Mouse (Mus musculus) liver, embryonic 16.5 days (tissue): Measurements from ENCODE around the gene Ccdc141. TPM values are rescaled to one million over a fixed set of nuclear protein-coding genes. Genes with fewer than 3 reads are reported as not detected.
"Not testable (repeated sequence)": the region's sequence is repeated elsewhere in the genome, so short reads cannot be mapped to it uniquely, and the experiment has no call there.

ENCODE experiments used
- ATAC-seq: fragments of 200-750 bp; cut with Nextera tagmentation; 2 replicates; pipeline ENCODE4 v1.8.0; 2017; ENCODE audit warnings: low read depth, mild to moderate bottlenecking, moderate number of reproducible peaks, moderate library complexity
- H3K27ac ChIP-seq: fragments of 300-500 bp; sonication (generic); 2 replicates; pipeline ENCODE4 v1.5.1; 2014; ENCODE audit warnings: mild to moderate bottlenecking, low read length
- H3K27me3 ChIP-seq: fragments of 300-500 bp; sonication (generic); 2 replicates; pipeline ENCODE4 v1.6.1; 2014; ENCODE audit warnings: low read depth, low read length, mixed read lengths; ENCODE audit not compliant: control insufficient read depth, insufficient read depth
- H3K36me3 ChIP-seq: fragments of 300-500 bp; sonication (generic); 2 replicates; pipeline ENCODE4 v1.6.1; 2014; ENCODE audit warnings: mild to moderate bottlenecking; ENCODE audit not compliant: control insufficient read depth, insufficient read depth
- H3K4me1 ChIP-seq: fragments of 300-500 bp; sonication (generic); 2 replicates; pipeline ENCODE4 v1.6.1; 2014; ENCODE audit warnings: low read depth, low read length, mixed read lengths; ENCODE audit not compliant: control insufficient read depth
- H3K4me2 ChIP-seq: fragments of 300-500 bp; sonication (generic); 2 replicates; pipeline ENCODE4 v1.6.1; 2014; ENCODE audit warnings: low read depth, low read length, mixed read lengths
- H3K4me3 ChIP-seq: fragments of 300-500 bp; sonication (generic); 2 replicates; pipeline ENCODE4 v1.5.1; 2014; ENCODE audit warnings: low read depth, mild to moderate bottlenecking, low read length
- H3K9ac ChIP-seq: fragments of 300-500 bp; sonication (generic); 2 replicates; pipeline ENCODE4 v1.6.1; 2014; ENCODE audit warnings: low read depth, low read length
- H3K9me3 ChIP-seq: fragments of 300-500 bp; sonication (generic); replicated peaks from 2 replicates; pipeline ENCODE4 v1.6.1; 2016; ENCODE audit warnings: low read length; ENCODE audit not compliant: control insufficient read depth
- WGBS: fragments of 180-500 bp; shearing (Covaris S2); extraction: QIAGEN DNeasy Blood & Tissue Kit; methylation state at CpG from one replicate; pipeline ENCODE4 v1.1.7; 2014; ENCODE audit not compliant: insufficient replicate concordance; 5-methylcytosine and 5-hydroxymethylcytosine counted together
- polyA plus RNA-seq: library from polyadenylated mRNA; unstranded; fragments of >200 nt; fragmentation: Nextera tagmentation; extraction: Ambion mirVana; gene quantifications from 2 replicates; pipeline ENCODE4 v1.2.1, GENCODE M21; 2015

Ccdc141 gene
- polyA plus RNA-seq, 1 experiment from 2014 or later, result 1.9 TPM

GRCm38 (mm10) chr2:77042912-77043311 is 127.5 kb downstream of the Ccdc141 start:
- Histone ChIP-seq H3K27me3 (no peaks in the 10 kb centered on the region), H3K36me3 (no peaks in the 10 kb centered on the region), H3K4me2 (no peak overlapping the region), H3K27ac (no peak overlapping the region), H3K4me1 (no peaks in the 10 kb centered on the region), H3K9ac (no peak overlapping the region), H3K9me3 (no peaks in the 10 kb centered on the region), H3K4me3 (no peak overlapping the region)
- WGBS, result 58% methylated on average over 3 of the region's 3 CpGs
- ATAC-seq, result no peak

DNA sequence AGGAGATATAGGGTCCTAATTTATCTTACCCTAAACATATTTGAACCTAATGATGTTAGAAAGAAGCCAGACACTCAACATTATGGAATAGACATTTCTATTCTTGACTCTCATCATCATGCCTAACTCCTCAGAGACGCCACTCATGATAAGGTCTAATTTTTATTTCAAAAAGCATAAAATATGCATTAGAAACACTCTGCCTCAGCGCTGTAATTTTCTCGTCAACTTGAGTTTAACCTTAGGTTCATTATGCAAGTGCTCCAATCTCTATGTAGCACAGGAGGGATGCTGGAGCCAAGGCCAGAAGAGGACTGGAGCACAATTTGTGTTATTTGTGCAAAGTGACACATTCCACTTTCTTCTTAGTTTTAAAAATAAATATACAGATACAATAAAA is 130.8 kb downstream of the Ccdc141 start:
- Histone ChIP-seq H3K27me3 (no peaks in the 10 kb centered on the region), H3K9ac (no peak overlapping the region), H3K4me1 (no peaks in the 10 kb centered on the region), H3K36me3 (no peaks in the 10 kb centered on the region), H3K4me3 (no peak overlapping the region), H3K9me3 (no peaks in the 10 kb centered on the region), H3K4me2 (no peak overlapping the region), H3K27ac (no peak overlapping the region)
- WGBS, result 54% methylated on average over 3 of the region's 3 CpGs
- ATAC-seq, result no peak

DNA sequence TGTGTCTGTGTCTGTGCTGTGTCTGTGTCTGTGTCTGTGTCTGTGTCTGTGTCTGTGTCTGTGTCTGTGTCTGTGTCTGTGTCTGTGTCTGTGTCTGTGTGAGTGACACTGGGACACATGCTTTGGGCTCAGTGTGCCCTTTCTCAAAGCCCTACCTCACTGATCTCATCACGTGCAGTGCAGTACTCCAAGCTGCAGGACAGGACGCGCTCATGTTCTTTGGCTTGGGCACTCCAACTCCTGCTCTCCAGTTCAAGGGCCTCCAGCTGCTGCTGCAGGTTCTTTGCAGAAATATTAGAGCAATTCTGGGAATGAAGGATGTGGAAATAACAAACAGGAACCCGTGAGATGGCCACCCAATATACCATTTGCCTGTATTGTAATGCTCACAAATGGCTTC is 131.2 kb downstream of the Ccdc141 start:
- H3K4me2 ChIP-seq, result no peak overlapping the region
- ATAC-seq, result no peak
- no peaks in the 10 kb centered on the region for H3K36me3 ChIP-seq
- H3K27ac ChIP-seq, result no peak overlapping the region
- H3K9ac ChIP-seq, result no peak overlapping the region
- H3K4me3 ChIP-seq, result no peak overlapping the region
- 68% methylated on average over 4 of the region's 4 CpGs for WGBS
- H3K27me3 ChIP-seq, result no peaks in the 10 kb centered on the region
- no peaks in the 10 kb centered on the region for H3K9me3 ChIP-seq
- H3K4me1 ChIP-seq, result no peaks in the 10 kb centered on the region

GRCm38 (mm10) chr2:77037211-77037610 is 133.2 kb downstream of the Ccdc141 start:
- H3K4me2 ChIP-seq, result no peak overlapping the region
- no peak overlapping the region for H3K27ac ChIP-seq
- H3K36me3 ChIP-seq, result no peaks in the 10 kb centered on the region
- no peaks in the 10 kb centered on the region for H3K4me1 ChIP-seq
- H3K4me3 ChIP-seq, result no peak overlapping the region
- no peak for ATAC-seq
- no peaks in the 10 kb centered on the region for H3K27me3 ChIP-seq
- H3K9me3 ChIP-seq, result no peaks in the 10 kb centered on the region
- WGBS, result 68% methylated on average over 10 of the region's 10 CpGs
- H3K9ac ChIP-seq, result no peak overlapping the region

DNA sequence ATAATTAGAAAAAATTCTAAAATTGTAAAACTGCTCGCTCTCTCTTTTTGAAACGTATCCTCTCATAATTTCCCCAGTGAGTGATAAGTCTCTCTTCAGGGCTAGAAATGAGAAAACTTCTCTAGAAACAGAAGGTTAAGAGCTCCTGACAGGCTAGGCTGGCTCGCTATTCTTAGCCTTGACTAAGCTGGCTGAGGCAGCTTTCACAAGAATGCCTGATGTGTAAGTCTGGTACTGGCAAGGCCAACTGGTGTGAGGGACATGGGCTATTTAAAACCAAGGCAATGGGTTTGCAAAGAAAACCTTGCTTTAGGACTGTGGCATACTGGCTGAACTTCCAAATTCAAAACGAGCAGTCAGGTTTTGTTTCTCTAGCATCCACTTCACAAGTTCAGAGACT is 136.3 kb downstream of the Ccdc141 start:
- no peak overlapping the region for H3K9ac ChIP-seq
- no peak overlapping the region for H3K4me2 ChIP-seq
- H3K27me3 ChIP-seq, result no peaks in the 10 kb centered on the region
- H3K4me1 ChIP-seq, result no peaks in the 10 kb centered on the region
- no peak overlapping the region for H3K27ac ChIP-seq
- no peak for ATAC-seq
- WGBS, result 58% methylated on average over 4 of the region's 4 CpGs
- H3K36me3 ChIP-seq, result no peaks in the 10 kb centered on the region
- H3K9me3 ChIP-seq, result no peaks in the 10 kb centered on the region
- no peak overlapping the region for H3K4me3 ChIP-seq

DNA sequence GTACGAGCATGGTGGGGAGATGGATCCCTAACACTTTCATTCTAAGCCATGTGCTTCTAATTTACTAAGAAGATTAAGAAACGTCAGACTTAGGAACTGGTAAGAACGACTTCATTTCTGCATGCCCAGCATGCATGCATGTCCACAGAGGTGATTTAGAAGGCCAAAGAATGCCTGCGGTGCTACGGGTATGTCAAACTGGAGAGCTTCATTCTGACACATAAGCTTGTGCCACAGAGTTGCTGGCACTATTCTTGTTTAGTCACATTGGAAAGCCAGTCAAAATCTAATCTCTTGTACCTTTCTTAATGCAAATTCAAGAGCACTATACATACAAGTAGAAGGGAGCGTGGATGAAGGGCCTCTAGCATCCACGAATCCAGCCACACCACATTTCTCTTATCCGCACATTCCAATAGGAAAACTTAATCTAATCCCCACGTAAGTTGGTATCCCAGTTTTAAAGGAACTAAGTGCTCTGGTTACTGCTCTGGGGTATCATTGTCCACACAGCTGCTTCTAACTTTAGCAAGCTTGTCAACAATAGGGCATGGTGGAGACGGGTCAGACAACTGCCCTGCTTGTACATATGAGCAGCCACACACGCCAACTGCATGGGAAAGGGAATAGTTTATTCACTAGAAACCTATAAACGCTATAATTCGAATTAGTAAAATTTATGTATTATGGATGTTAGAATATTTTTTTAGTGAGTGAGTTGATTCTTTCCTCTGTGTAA is 136.9 kb downstream of the Ccdc141 start:
- H3K36me3 ChIP-seq, result no peaks in the 10 kb centered on the region

DNA sequence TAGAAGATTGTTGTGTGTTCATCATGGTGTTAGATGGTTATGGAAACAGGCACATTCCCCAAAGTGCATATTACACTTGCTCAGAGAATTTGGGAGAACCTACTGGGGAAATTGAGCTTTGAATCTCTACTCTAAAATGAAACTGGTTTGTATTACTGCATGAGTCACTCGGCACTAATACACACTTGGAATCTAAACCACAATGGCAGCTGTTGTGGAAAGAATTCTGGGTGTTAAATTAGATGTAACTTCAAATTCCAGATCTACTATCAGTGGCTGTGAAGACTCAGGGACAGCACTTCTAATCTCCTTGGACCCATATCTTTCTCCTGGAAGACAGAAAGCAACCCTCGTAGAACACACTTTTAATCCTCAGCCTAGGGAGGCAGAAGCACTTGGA is 149.8 kb downstream of the Ccdc141 start:
- Histone ChIP-seq H3K9ac (no peak overlapping the region), H3K4me2 (no peak overlapping the region), H3K4me1 (no peaks in the 10 kb centered on the region), H3K27ac (no peak overlapping the region), H3K9me3 (no peaks in the 10 kb centered on the region), H3K4me3 (no peak overlapping the region), H3K27me3 (no peaks in the 10 kb centered on the region), H3K36me3 (no peaks in the 10 kb centered on the region)
- WGBS, result 52% methylated on average over 2 of the region's 2 CpGs
- no peak for ATAC-seq

More for the DNA sequence above, 136.9 kb downstream of the Ccdc141 start:
- no peak overlapping the region for H3K4me3 ChIP-seq
- WGBS, result 64% methylated on average over 13 of the region's 13 CpGs
- H3K4me2 ChIP-seq, result no peak overlapping the region
- H3K9ac ChIP-seq, result no peak overlapping the region
- H3K9me3 ChIP-seq, result no peaks in the 10 kb centered on the region
- no peak overlapping the region for H3K27ac ChIP-seq
- no peaks in the 10 kb centered on the region for H3K4me1 ChIP-seq
- no peak for ATAC-seq
- no peaks in the 10 kb centered on the region for H3K27me3 ChIP-seq

DNA sequence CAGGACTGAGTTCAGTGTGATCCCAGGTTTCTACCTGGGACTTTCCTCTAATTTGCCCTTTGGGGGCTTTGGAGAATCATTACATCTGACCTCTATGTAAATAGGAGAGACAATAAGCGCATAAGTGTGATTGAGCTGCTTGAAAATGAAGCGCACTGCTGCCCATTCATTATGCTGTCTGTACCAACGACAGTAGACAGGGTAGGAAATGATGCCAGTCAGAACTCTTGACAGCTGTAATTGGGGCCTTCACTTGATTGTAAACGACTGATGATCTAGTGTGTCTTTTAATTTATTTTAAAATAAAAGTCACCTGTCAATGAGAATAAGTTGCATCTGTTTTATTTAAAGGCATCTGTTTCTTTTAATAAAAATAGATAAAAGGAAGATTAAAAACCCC is 152.7 kb downstream of the Ccdc141 start:
- H3K9ac ChIP-seq, result no peak overlapping the region
- ATAC-seq, result no peak
- no peak overlapping the region for H3K27ac ChIP-seq
- no peaks in the 10 kb centered on the region for H3K9me3 ChIP-seq
- 50% methylated on average over 4 of the region's 4 CpGs for WGBS
- no peak overlapping the region for H3K4me3 ChIP-seq
- no peaks in the 10 kb centered on the region for H3K27me3 ChIP-seq
- H3K4me2 ChIP-seq, result no peak overlapping the region
- H3K4me1 ChIP-seq, result no peaks in the 10 kb centered on the region
- no peaks in the 10 kb centered on the region for H3K36me3 ChIP-seq

- H3K4me1 ChIP-seq, H3K4me2 ChIP-seq, H3K4me3 ChIP-seq, H3K27me3 ChIP-seq, H3K9me3 ChIP-seq, H3K9ac ChIP-seq, H3K36me3 ChIP-seq, ATAC-seq, H3K27ac ChIP-seq: not testable (repeated sequence)
- 59% methylated on average over 6 of the region's 6 CpGs for WGBS
Measured at GRCm38 (mm10) chr2:77013449-77013848, 157.0 kb downstream of the Ccdc141 start.
